Mouse (Mus musculus) brain, embryonic 14.5 days (tissue): Measurements from ENCODE around the gene Itpripl1.

Experiments used
- CTCF ChIP-seq: fragments of 200-500 bp; IDR thresholded peaks from 2 replicates; pipeline ENCODE4 v1.5.1; 2012; ENCODE audit warnings: inconsistent platforms, mild to moderate bottlenecking, moderate library complexity, borderline replicate concordance; ENCODE audit not compliant: insufficient read depth, insufficient read length; ENCODE audit errors: extremely low read depth
- POLR2A ChIP-seq: fragments of 200-500 bp; IDR thresholded peaks from 2 replicates; pipeline ENCODE4 v1.6.1; 2012; ENCODE audit warnings: mild to moderate bottlenecking, inconsistent platforms, borderline replicate concordance; ENCODE audit not compliant: poor library complexity, insufficient read depth, insufficient read length, severe bottlenecking; ENCODE audit errors: extremely low read depth

DNA sequence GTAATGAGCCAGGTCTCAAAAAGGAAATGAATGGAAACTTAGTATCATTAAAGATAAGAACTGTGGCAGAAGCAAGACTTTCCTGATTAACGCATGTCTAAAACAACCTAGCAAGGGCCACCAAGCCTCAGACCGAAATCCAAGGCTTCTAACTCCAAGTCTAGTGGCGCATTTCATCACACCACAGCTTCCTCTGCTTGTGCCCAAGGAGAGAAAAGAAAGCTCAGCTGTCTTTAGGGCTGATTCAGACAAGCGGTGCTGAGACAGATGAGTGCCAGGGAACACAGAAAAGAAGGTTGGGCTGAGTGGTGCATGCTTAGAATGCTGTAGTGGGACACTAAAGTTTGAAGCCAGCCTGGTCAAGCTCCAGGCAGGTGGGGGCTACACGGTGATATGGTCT lies 14.3 kb downstream of the Itpripl1 start:
- TF ChIP-seq POLR2A, result no peak
- TF ChIP-seq CTCF, result no peak
